Mouse (Mus musculus) Muller cell, postnatal 12 days (primary cell): ENCODE results near the gene Otub1.
A peak's percentile ranks its signal among the peaks of the same experiment; 100 is the strongest.

Experiments used
- DNase-seq: peaks from one replicate; pipeline ENCODE4 v3.0.0-alpha.2; 2015; ENCODE audit errors: inconsistent ontology term

Gene Otub1

DNA sequence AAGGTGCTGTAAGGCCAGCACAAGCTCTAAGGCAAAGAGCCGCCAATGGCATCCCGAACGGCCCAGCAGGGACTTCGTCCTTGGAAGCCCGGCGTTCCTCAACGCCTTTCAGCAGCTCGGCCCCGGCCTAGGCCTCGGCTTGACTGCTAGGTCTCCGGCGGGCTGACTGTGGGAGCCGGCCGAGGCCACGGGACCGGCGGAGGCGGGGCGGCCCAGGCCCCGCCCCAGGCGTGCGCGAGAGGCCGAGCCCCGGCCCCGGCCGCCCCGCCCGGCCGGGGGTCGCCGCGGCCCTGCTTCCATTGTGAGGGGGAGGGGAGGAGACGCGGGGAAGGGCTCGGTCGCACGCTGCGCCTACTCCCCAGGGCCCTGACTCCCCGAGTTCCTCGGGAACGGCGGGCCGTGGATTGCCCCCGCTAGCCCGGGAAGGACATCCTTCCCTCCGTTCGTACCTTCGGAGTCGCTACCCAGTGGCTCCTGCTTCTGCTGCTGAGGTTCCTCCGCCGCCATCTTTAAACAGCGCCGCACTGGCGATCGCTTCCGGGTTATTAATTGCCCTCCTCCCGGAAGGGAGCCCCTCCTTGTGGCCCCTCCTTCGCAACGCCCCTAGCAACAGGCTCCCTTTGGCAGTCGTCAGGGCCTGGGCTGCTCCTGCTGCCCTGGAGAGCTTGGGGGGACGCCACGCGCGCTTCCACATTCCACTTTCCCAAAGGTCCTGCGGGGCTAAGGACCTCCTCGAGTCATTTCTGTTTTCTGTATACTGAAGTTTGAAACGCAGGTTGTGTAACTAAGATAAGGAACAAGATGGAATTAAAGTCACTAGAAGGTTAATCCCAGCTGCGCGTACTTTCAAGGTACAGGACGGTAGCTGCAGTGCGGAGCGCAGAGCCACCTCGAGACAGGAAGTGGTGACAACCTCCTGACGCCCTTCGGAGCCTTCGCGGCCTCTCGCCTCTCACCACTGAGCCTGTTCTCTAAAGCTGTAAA lies at the start of gene Otub1:
Otub1 (minus strand) TSS at position 564 of the 984 bp plus-strand sequence.
- peak; percentile 96 for DNase-seq

DNA sequence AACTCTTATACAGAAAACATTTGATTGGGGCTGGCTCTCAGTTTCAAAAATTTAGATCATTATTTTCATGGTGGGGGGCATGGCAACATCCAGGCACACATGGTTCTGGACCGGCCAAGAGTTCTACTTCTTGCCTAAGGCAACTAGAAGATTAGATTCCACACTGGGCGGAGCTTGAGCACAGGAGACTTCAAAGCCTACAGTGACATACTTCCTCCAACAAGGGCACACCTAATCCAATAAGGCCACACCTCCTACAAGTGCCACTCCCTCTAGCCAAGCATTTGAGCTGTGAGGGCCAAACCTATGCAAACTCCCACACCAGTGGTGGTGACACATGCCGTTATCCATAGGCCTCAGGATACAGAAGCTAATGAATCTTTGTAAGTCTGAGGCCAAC lies 39.9 kb upstream of the Otub1 start:
- DNase-seq, result no peak

DNA sequence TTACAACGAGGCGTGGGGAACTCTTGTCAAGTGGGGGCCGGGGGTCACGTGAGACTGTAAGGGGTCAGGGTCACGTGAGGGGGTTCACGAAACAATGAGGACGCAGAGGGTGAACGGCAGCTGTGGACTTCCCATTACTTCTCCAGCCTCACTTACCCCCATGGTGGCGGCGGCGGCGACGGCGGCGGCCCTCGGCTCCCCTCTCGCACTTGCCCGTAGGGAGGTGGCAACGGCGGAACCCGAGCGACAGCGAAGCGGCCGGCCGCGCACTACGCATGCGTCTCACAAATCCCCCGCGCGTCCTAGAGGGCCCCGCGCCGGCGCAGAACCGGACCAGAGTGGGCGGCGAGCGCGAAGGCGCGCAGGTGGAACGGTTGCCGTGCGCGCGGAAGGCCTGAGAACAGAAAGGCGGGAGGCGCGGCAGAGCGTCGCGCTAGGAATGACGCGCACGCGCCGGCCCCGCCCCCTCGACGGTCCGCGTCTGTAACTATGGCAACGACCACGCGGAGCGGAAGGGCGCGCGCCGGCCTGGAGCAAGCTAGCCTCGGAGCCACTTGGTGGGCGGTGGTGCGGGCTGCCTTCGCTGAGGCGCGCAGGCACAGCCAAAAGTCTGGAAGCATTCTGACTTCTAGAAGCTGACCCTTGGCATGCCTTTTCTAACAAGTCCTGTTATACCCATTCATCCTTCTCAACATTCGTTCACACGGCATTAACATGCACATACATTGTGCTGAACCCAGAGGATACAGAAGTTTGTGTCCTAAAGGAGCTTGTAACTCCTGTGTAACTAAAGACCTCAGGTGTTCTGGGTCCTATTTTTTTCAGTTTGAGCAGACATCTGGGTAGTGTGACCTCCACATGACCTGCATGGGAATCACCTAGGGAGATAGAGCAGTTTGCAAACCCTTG lies 34.9 kb upstream of the Otub1 start, which contains the start of gene Naa40:
Naa40 (minus strand) TSS at position 402 of the 909 bp plus-strand sequence.
- DNase-seq, result peak; percentile 97

DNA sequence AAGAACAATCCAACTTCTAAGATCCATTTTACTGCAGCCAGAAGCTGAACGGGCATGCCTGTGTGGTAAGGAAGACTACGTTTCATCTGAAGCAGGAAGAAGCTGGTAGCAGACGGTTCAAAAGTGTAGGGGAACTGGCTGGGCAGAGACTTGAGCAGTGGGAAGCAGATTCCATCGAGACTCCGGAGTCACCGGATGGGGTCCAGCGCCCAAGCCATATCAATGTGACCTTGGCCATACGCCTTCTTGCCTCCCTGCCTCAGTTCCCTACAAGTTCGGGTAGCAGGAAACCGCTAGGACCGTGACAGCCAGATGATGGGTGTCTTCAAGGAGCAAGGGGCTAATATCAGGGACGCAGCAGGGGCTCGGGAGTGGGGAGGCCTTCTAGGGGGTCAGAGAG lies 34.2 kb upstream of the Otub1 start:
- peak; percentile 25 for DNase-seq

DNA sequence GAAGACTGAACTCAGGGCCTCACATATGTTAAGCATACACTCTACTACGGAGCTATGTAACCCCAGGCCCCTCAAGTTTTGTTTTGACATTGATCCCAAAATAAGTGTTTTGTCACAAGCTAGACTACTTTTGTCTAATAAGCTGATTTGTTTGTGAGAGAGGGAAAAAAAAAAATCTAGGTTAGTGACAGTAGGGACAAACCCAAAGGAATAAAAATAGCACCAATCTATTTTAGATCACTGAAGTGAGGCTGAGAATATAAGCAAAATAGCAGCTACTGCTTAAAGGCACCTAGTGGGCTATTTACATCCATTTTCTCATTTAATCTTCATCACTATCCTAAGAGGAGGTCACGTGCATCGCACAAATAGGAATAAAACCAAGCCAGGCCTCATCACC lies 33.5 kb upstream of the Otub1 start:
- no peak for DNase-seq

DNA sequence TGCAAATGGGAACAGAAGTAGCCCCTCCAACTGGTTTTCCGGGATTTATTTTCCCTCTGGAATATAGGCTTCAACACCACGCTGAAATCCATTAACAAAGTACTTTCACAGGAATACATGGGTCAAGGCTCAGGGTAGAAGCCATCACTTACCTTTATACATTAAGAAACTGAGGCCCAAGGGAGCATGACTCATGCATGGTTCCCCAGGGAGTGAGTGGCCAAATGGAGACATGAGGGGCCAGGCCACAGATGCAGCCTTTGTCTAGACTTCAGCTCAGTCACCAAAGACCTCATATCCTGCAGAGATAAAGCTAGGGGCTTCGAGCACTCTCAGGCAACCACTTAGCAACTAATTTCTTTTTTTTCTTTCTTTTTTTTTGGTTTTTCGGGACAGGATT lies 30.6 kb upstream of the Otub1 start:
- no peak for DNase-seq

DNA sequence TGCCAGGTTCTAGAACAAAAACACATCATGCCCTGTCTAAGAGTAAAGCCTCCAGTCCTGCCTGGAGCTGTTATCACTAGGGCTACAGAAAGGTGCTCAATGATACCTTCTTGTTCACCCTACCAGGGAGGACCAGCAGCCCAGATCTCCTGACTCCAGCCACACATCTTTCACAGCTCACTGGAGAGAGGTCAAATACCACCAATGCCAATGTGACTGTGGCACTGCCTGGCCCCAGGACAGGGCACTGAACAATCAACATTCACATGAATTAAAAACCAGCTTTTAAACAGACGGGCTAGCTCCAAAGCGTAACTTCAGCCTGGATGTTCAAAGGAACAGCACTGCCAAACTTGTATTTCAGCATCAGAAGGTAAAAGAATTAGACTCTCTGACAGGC lies 29.9 kb upstream of the Otub1 start:
- no peak for DNase-seq

DNA sequence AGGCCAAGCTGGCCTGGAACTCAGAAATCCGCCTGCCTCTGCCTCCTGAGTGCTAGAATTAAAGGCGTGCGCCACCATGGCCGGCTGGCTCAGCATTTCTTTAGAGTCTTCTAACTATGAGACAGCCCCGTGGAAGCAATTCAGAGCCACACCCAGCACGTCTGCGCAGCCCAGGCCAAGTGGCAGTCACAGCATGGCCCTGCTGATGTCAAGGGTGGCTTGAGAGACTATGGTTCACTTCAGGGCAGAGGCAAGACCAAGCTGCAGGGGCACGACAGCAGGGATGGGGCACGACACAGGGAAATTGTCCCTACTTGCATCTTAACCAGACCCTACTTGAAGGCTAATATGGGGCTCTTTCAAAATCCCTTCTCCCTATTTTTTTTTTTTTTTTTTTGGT lies 29.3 kb upstream of the Otub1 start:
- no peak for DNase-seq

DNA sequence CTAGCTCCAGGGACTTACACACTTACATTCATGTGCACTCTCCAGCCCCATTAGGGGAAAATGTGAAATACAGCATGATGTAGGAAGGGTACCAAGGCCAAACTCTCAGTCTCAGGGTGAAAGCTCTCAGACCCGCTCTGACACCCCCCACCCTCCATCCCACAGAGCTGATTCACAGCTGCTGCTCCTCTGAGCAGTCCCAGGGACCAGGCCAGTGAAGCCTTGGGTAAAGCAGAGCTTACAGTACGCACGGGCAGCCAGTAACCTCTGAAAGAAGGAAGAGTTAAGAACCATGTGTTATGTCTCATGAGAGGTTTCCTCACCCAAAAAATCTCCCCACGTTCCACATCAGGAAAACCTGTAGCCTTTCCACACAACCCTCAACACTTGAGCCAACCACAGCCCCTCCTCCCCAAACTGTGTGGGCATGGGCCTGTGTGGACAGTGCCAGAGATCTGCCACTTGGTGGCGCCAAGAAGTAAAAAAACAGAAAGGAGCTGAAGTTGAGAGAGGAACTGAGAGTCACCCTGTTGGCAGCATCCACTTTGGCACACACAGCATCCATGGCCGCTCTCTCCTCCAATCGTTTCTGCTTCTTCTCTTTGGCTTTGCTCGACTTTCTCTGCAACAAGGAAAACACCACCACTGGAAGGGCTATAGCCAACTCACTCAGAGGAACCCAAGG lies 28.6 kb upstream of the Otub1 start:
- peak; percentile 76 for DNase-seq

DNA sequence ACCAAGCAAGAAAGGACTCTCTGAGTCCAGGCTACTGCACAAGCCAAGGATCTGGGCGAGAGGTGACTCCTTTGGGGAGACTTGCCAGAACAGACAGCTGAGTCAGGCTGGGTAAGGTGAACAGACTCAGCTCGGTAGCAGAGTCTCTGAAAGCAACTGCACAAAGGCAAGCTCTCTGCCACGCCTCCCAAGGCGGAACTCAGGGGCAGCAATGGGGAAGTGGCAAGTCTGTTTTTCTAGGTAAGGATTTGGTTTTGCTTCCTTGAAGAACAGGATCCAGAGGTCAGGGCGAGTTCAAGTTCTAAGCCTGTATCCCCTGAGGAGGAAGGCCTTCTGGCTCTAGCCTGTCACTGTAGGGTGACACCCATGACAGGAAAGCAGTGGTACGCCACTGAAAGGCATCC lies 20.4 kb upstream of the Otub1 start:
- DNase-seq, result no peak

DNA sequence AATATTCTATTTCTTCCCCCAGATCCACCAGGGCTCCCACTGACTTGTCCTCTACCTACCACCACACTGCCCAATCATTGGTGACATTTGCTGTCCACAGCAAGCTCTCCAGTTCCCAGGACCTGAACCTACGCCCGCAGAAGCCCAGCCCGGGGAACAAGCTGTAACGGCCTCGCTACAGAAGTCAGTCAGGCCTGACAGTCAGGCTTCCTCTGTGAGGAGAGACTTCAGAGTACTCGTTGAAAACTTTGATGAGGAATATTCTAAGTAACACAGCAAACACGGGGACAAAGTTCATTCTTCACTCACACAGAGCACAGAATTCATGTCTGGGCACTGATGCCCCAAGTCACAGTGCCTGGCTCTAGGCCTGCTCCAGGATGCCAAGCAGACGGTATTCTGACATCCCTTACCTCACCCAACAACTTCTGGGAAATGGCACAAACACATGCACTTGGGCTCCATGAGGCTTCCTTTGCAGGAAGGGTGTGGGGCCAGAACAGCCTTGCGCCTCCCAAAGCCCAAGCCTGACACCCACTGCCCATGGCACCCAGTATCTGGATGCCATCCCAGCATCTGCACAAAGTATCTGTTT lies 19.1 kb upstream of the Otub1 start:
- DNase-seq, result no peak

DNA sequence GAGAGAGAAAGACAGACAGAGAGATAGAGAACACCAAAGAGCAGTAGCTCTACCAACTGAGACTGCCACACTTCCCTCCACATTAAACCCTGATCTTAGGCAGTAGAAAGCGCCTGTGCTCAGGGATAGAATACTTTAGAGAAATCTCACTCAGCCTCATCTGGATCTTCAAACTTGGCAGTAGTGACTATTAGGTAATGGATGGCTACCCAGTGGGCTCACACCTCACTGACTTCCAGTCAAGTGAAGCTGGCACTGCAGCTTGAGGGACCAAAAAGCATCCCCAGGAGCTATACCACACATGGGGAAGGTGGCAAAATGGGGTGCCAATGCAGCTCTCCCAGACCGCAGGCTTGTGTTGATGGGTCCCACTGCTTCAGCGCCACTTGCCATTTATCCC lies 18.1 kb upstream of the Otub1 start:
- no peak for DNase-seq

DNA sequence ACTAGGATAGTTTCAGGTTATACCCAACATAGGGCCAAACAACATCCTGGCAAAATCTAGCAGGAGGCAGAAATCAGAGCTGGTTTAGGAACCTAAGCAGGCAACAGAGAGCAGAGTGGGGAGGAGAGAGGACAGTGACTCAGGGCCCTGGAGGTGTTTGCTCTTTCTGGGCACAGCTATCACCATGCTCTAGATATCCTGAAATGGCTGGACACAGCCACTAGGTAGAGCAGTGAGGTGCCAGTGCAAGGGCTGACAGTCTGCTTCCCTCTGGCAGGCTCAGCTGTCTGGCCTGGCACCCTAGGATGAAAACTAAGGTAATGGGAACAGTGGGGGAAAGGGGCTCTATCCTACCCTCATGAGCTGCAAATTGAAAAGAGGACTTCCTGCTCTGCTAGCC lies 17.4 kb upstream of the Otub1 start:
- no peak for DNase-seq

DNA sequence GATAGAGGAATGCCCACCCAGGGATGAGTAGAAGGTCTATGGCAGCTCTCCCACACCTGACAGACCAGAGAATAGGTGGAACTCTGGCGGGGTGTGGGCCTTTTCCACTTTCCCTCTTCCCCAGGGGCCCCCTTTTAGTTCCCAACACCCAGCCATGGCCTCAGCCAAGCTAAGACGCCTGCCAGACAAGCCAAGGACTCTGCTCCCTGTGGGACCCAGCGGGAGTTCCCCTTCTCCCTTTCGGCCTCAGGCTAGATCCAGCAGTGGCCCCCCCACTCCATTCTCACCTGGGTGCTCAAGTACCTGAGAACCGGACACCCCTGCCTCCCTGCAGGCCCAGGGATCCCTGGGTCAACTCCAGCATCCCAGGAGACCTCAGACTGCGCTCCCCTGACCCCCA lies 16.1 kb upstream of the Otub1 start:
- no peak for DNase-seq

DNA sequence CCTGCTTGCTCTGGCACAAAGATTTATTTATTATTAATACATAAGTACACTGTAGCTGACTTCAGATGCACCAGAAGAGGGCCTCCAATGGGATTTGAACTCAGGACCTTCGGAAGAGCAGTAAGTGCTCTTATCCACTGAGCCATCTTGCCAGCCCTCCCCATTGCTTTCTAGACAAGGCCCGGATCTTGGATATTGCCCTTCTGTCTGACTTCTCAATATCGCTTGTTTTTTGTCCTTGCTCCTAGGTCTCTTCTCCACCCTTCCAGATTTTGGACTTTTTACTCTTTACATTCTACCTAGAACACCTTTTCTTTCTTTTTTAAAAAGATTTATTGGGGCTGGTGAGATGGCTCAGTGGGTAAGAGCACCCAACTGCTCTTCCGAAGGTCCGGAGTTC lies 12.6 kb upstream of the Otub1 start:
- DNase-seq, result no peak

DNA sequence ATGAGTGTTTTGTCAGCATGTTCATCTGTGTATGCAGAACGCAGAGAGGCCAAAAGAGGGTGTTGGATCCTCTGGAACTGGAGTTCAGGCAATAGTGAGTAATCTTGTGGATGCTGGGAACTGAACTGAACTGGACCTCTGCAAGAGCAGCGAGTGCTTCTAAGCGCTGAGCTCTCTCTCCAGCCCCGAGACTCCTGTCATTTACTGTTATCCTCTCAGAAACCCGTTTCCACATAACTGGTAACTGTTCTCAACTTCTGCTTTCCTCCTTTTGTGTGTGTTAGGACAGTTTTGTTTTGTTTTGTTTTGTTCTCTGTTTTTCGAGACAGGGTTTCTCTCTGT lies 11.8 kb upstream of the Otub1 start:
- DNase-seq, result no peak

DNA sequence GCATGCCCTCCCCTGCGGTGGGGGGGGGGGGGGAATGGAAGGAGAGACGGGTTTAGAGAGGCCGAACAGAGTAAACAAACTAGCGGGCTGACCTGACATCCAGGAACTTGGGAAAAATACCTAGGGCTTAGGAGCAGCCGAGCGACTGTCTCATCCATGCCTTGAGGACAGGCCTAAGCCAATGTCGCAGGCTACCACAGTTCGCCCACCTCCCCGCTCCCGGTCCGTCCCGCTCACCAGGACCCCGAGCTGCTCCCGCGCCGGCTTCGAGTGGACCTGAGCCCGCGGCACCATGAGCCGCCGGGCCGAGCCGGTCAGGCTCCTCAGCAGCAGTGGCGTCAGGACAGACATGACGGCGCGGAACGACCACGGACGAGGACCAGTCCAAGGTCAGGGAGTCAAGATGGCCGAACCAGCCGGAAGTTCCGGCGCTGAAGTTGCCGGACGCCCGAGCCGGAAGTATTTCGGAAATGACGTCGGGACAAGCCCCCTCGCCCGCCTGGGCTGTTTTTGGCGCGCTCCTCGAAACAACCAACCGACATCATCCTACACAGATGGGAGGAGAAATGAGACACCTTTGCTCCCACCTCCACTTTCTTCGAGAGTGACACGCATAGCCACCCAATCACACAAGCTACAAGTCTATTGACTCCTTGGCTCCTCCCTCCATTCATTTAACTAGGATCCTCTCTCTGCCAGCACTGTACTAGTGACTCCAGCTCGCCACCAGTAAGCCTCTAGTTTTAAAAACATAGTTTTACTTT lies 11.2 kb upstream of the Otub1 start, which contains the start of gene Cox8a:
Cox8a (minus strand) TSS at position 455 of the 764 bp plus-strand sequence.
- DNase-seq, result peak; percentile 98

DNA sequence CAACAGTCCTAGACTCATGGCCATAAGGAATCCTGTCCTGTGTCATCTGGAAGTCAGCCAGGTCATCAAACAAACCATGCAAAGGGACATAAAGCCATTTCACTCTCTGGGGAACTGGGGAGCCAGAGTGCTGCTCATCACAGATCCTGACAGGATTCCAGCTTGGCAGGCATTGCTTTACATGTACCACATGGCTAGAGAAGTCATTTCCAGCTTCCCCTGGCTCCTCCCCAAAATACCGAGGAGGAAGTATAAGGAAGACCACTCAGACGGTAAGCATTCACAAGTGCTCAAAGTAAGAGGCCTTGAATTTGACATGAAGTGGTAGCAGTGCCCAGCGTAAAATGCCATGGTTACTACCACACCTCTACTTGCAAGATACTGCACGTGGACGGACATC lies 8.4 kb upstream of the Otub1 start:
- DNase-seq, result no peak

DNA sequence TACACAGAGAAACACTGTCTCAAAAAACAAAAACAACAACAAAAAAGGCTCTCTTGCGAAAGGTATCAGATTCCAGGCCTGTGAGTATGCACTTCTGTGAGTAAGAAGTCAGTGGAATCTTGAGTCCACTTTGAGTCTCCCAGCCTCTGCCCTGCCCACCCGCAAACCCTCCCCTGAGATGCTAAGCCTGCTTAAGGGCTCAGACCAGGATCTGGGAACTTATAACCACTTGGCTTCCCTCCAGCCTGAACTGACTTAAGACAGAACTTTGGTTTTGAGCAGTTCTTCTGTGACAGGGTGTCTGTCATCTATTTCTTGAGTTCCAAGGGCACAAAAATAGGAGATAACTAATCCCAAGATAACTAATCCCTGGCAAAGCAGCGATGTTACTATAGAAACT lies 6.9 kb upstream of the Otub1 start:
- DNase-seq, result no peak

DNA sequence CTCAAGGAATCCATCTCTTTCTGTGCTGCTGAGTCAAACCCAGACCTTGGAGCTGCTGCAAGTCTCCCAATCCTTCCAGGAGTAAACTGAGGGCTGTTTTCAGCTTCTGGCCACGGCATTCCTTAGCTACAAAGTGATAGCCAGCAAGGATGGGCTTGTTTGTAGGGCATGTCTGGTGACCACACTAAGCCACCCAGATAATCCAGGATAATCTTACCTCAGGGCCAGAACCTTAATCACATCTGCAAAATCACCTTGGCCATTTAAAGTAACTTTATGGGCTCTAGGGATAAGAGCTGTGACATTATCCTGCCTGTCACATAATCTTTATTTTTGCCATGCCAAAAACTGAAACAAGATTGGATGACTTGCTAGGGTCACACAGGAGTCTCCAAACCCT lies 6.1 kb upstream of the Otub1 start:
- no peak for DNase-seq
